Mouse (Mus musculus) embryo, embryonic 11.5 days (tissue): Measurements from ENCODE around the gene Hexim1.

Experiments
- DNase-seq: peaks from one replicate; pipeline ENCODE4 v3.0.0-alpha.2; 2012; ENCODE audit warnings: low read depth, low spot score

Gene Hexim1

GRCm38 (mm10) chr11:103116008-103116818 is at the start of gene Hexim1:
Hexim1 (plus strand) TSS chr11:103116231.
- peak; percentile 99 for DNase-seq

GRCm38 (mm10) chr11:103067051-103067361 is 49.0 kb upstream of the Hexim1 start:
- no peak for DNase-seq

DNA sequence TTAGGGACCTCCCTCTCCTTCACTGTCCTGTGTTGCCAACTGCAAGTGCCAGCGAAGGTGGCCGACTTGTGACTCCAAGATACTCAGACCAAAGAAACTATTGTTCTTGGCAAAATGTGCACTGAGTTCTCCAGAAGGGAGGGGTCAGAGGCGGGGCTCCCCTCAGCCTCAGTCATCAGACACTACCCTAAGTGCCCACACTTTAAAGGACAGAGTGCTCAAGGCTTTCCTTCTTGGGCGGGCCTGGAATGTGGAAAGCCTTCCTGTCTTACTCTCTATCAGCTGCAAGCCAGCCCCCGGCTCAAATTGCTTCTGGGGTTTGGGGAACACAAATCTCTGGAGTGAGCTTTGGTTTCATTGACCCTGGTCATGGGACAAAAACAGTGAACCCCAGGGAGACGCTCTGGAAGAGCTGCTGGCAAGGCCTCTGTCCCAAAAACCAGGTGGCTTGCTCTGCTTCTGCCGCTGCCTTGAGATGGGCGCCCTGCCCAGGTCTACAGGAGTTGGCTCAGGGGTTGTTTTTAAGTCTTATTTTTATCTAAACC is 48.5 kb upstream of the Hexim1 start:
- DNase-seq: no peak

DNA sequence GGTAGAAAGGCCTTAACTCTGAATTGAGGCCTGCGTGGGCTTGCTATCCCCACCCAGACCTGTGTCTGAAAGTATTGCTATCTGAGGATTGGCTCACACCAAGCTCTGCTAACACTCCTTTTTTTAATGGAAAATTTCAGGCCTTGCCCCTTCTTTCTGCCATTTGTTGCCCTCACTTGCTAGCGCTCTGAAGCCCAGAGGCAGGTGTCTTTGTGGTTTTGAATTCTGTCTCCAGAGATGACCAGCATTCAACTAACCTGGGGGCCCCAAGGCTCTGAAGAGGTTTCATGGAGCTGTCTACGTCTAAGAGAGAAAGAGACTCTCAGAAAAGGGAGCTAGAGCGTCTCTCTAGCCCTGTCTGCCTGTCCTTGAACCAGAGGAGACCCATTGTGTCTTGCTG is 47.8 kb upstream of the Hexim1 start:
- DNase-seq: no peak

- DNase-seq: no peak
Observed at GRCm38 (mm10) chr11:103068884-103069283, 47.1 kb upstream of the Hexim1 start.

- DNase-seq: no peak
Observed at GRCm38 (mm10) chr11:103069731-103070130, 46.3 kb upstream of the Hexim1 start.

GRCm38 (mm10) chr11:103070322-103070880 is 45.6 kb upstream of the Hexim1 start:
- DNase-seq: no peak

DNA sequence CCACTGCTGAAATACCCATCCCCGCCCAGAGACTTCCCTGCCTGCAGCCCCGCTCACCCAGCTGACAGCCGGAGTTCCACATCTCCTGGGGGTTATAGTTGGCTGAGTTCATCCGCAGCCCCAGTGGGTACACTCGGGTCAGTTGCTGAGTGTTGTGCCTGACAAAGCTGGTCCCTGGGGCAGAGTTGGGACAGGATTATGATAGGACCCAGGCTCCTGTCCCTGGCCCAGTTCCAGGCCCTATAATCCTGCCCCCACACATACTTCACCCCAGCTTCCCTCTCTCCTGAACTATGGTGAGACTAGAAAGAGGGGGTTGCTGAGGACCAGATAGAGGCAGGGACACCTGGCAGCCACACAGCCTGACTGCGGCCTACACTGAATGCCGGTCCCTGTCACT is 42.4 kb upstream of the Hexim1 start:
- no peak for DNase-seq

GRCm38 (mm10) chr11:103074121-103074650 is 41.8 kb upstream of the Hexim1 start:
- no peak for DNase-seq

DNA sequence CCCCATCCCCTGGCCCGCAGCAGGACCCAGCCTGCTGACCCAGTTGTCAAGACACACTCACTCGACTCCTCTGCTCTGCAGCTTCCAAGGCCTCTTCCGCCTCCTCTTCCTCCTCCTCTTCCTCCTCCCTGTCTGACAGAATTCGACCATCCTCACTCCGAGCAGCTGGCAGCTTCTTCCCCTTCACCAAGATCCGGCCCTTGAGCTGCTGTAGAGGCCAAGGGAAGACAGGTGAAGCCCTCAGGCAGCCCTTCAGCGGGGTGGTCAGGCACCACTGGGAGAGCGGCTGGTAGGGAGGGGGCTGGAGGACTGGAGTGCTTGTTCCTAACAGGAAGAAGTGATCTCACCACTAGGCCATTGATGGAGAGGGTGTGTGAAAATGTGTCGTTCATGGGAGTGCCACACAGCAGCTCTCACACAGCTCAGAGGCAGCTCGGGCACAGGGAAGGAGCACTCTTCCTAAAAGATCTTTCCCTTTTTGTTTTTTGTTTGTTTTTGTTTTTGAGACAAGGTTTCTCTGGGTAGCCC is 41.2 kb upstream of the Hexim1 start:
- DNase-seq: no peak

DNA sequence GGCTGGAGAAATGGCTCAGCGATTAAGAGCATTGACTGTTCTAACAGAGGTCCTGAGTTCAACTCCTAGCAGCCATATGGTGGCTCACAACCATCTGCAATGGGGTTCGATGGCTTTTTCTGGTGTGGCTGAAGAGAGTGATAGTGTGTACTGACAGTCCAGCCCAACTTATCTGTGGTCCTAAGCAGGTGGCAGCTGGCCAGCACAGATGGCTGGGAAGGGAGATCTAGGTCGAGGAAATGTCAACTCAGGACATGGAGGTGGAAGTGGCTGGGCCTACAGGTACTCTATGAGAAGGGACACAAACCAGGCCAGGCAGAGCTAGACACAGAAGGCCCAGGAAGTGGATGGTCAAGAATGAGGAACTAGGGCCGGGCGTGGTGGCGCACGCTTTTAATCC is 40.0 kb upstream of the Hexim1 start:
- DNase-seq: no peak

DNA sequence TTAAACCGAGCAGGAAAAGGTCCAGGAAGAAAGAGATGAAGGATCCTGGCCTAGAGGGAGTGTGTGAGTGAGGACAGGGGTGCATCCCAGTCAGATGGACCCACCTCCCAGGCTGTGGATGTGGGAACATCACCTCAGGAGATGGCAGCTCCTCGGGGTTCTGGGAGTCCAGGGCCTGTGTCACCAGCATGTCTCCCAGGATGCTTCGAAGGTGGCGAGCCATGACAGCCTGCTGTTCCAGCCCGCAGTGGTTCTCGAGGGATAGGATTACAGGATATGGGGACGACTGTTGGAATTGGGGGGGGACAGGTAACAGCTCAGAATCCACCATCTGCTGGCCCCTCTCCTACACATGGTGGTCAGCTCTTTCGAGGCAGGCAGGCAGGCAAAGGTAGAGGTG is 39.5 kb upstream of the Hexim1 start:
- no peak for DNase-seq

DNA sequence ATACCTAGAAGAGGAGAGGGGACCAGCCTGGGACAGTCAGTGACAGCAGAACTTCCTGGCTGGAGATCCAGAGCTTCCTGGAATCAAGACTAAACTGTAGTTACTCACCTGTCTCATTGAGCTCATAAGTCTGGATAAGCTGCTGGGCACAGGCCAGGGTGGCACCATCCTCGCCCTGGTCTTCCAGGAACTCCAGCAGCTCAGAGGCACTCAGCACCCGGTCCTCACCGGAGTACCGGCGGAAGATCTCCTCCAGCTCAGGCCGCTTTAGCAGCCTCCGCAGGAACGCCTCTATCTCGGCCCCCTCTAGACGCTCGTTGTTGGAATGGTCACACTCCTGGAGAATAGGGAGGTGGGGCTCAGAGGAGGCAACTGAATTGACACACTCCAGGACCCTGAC is 37.9 kb upstream of the Hexim1 start:
- DNase-seq: no peak

DNA sequence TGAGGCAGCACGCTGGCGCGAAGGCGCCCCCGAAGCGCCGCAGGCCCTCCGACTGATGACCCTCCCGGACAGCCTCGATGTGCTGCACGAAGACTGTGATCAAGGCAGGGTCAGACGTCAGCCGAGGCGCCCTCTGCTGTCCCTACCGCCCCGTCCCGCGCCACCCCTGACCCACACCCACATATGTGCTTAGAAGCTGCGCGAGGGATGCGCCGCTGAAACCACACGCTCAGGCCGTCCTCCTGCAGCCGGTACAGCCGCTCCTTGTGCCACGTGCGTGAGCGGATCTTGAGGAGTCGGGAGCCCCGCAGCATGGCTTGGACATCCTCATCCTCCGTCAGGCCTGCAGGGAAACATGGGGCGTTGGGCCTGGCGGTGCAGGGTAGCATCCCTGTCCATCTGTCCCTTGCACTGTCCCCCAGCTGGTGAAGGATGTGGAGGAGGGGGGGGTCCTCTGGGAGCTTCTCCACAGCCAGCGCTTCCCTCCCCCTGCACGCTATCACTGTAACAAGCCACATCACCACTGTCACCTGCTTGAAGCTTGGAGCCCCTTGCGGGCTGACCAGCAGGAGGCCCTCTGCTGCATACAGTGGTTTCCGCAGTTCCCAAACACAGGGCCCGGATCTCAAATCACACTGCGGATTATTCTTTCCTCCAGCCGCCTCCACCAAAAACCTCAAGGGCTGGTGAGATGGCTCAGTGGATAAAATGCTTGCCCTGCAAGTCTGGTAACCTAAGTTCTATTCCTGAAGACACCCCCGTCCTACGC is 35.5 kb upstream of the Hexim1 start:
- DNase-seq: no peak

GRCm38 (mm10) chr11:103081631-103082030 is 34.4 kb upstream of the Hexim1 start:
- DNase-seq: no peak

DNA sequence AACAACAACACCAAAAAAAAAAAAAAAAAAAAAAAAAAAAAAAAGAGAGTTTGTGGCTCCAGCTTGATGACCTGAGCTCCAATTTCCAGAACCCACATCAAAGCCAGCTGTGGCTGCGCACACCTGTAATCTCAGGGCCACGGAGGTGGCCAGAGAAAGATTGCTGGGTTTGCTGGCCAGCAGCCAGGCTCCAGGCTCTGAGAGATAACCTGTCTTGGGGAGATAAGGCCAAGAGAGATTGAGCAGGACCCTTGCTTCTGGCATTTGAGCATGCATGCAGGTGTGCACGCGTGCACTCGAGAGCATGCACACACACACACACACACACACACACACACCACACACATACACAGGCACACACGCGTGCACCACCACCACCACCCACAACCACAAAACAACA is 22.7 kb upstream of the Hexim1 start:
- DNase-seq: no peak

GRCm38 (mm10) chr11:103093862-103094833 is 21.9 kb upstream of the Hexim1 start:
- no peak for DNase-seq

DNA sequence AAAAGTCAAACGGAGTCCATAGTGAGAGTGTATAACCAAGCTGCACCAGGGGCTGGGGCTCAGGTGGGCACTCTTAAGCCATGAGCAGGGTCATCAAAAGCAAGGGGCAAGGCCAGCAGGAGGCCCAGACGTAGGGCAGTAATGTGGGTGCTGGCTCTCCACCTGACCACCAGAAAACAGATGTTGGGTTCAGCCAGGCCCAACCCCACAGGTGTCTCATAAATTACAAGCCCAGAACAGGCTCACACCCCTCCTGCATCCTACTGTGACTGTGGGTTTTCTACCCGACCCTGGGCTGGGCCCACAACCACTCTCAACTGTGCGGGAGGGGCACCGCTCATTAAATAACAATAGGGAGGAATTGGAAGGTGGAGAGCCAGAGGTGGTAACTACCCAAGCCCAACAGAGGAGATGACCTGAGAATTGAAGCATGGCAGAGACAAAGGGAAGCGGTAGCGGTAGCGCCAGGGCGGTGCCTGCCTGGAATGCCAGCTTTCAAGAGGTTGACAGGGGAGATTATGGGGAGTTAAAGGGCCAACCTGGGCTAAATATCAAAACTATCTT is 20.8 kb upstream of the Hexim1 start:
- DNase-seq: no peak

GRCm38 (mm10) chr11:103095801-103096200 is 20.2 kb upstream of the Hexim1 start:
- DNase-seq: no peak
